Mouse (Mus musculus) adrenal gland, adult 18-20 months (tissue): Measurements from ENCODE around the gene Wdr86. TPM values are rescaled to one million over a fixed set of nuclear protein-coding genes. Genes with fewer than 3 reads are reported as not detected.

Experiments used
- DNase-seq, 2 experiments: peaks; one replicate each; pipeline ENCODE4 v3.0.0; 2021 to 2022; ENCODE audit warnings: low spot score in 2 of 2
- total RNA-seq, 2 experiments: library from RNA; stranded (reverse); gene quantifications; 1 replicate in 1 of 2; 2 replicates in 1 of 2; pipeline ENCODE4 v1.2.3; 2021

Wdr86 gene
- total RNA-seq, 2 experiments from 2014 or later: 0.42 to 1.1 TPM

DNA sequence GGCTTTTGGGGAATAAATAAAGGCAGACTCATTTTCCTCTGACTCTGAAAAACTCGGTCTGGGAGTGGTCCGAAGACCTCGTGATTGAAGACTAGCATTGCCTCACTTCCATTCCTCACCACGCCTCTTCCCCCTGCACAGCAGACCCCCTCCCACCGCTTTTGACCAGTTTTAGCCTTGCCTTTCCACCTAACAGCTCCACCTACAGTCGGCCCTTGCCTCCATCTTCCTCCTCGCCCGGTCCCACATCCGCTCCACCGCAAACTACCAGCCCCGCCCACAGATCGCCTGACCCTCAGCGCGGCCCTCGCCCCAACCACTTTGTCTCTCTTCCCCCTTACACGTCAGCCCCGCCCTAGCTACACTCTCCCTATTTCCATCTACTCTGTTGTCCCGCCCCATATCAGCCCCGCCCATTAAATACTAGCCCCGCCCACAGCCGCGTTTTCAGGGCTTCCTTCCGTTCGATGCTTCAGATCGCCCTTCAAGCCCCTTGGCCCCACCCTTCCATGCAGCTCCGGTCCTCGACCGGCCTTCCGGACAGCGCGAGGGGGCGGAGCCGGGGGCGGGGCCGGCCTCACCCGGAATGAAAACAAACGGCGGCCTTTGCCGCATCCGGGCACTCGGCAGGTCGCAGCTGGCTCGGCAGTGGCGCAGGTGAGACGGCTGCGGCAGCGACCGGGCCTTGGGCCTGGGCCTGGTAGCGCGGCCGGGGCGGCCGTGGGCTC lies 45.0 kb downstream of the Wdr86 start, which contains the start of gene Nub1:
TSS of gene Nub1 (plus strand) at position 167 of the 728 bp plus-strand sequence.
- peak; percentile 97 for DNase-seq

DNA sequence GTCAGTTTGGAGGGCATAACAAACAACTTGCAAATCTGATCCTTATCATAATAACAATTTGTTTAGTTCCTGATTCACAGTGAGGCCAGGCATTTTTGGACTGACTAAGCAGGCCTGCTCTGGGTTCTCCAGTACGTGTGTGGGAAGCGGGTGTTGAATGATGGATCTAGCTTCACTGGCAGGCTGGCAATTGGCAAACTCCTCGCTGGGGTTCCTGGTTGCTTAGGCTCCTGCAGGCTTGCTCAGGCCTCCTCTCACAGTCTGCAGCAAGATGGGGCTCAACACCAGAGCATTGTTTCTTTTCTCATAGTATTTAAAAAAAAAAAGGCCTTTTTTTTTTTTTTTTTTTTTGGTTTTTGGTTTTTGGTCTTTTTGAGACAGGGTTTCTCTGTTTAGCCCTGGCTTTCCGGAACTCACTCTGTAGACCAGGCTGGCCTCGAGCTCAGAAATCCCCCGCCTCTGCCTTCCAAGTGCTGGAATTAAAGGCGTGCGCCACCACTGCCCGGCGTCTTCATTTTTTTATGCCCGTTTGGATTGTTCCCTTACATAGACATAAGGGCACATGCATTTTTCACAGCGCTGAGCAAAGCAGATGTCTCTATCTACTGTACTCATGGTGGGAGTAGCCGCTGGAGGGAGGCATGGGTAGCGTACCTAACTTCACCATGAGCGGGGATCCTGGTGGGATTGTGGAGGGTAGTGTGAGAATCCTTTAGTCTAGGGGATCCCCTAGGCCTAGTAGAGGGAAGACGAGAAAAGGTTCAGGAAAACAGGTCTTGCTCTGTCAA lies 45.8 kb downstream of the Wdr86 start:
- peak; percentile 38 to 48 for DNase-seq

DNA sequence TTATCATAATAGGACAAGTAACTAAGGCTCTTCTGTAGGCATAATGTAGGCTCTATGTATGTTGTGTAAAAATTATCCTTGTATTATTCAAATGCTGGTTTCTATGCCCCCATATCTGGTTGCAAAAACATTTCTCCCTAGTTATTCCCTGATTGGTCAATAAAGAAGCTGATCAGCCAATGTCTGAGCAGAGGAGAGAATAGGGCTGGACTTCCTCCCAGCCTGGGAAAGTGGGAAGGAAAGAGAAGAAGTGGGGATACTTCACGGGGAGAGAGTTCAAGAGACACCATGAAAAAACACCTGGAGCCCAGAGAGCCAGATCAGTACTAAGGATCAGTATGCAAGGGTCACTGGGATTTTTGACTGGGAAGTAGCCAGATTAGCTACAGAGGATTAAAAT lies 49.1 kb downstream of the Wdr86 start:
- DNase-seq: no peak

DNA sequence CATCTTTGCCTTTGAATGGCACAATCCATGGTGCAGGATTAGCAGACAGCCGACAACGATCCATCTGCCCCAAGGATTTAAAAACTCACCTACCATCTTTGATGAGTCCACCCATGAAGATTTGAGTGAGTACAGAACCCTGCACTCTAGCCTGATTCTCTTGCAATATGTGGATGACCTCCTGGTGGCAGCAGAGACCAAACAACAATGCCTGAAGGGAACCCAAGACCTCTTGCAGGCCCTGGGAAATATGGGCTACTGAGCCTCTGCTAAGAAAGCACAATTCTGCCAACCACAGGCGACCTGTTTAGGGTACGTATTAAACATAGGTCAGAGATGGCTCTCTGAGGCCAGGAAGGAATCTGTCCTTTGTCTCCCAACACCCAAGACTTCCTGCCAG lies 56.3 kb downstream of the Wdr86 start:
- peak; percentile 80 to 85 for DNase-seq

Other genes starting within 250 kb of the Wdr86 start
- not detected for gene Gbx1, start 203.5 kb downstream of the Wdr86 start, total RNA-seq
- gene Asb10, start 189.7 kb downstream of the Wdr86 start, total RNA-seq: under 1 TPM in 1 of 2 experiments, not detected in 1; 0.23 TPM
- not detected for gene 4931409K22Rik, start 173.9 kb downstream of the Wdr86 start, total RNA-seq
- gene Abcf2, start 153.3 kb downstream of the Wdr86 start, total RNA-seq: 10 to 100 TPM; 62.8 to 81.3 TPM
- 10 to 100 TPM; 34.5 to 39.7 TPM for gene Chpf2, start 144.0 kb downstream of the Wdr86 start, total RNA-seq
- 10 to 100 TPM; 15.2 to 17.2 TPM for gene Smarcd3, start 106.3 kb downstream of the Wdr86 start, total RNA-seq
- 10 to 100 TPM; 50.1 to 62.0 TPM for gene Nub1, start 45.2 kb downstream of the Wdr86 start, total RNA-seq
- gene Crygn, start 27.3 kb upstream of the Wdr86 start, total RNA-seq: 1 to 10 TPM in 1 of 2 experiments, not detected in 1; 2.3 TPM
- gene Rheb, start 111.9 kb upstream of the Wdr86 start, total RNA-seq: 10 to 100 TPM; 82.7 to 87.0 TPM